Mouse (Mus musculus) hindbrain, embryonic 10.5 days (tissue): ENCODE measurements around the gene Clec16a. TPM values are rescaled to one million over a fixed set of nuclear protein-coding genes. Genes with fewer than 3 reads are reported as not detected.
A peak's percentile ranks its signal among the peaks of the same experiment; 100 is the strongest.

ENCODE experiments used
- DNase-seq: peaks from one replicate; pipeline ENCODE4 v3.0.0-alpha.2; 2017; ENCODE audit warnings: low spot score
- H3K27ac ChIP-seq: fragments of 300-500 bp; sonication (generic); 2 replicates; pipeline ENCODE4 v1.5.1; 2016; ENCODE audit warnings: mild to moderate bottlenecking, moderate library complexity
- H3K27me3 ChIP-seq: fragments of 300-500 bp; sonication (generic); 2 replicates; pipeline ENCODE4 v1.6.1; 2016; ENCODE audit warnings: mild to moderate bottlenecking; ENCODE audit not compliant: poor library complexity, insufficient read depth, severe bottlenecking
- H3K36me3 ChIP-seq: fragments of 300-500 bp; sonication (generic); 2 replicates; pipeline ENCODE4 v1.6.1; 2016; ENCODE audit warnings: mild to moderate bottlenecking, moderate library complexity
- H3K4me1 ChIP-seq: fragments of 300-500 bp; sonication (generic); replicated peaks from 2 replicates; pipeline ENCODE4 v1.6.1; 2016; ENCODE audit warnings: mild to moderate bottlenecking
- H3K4me3 ChIP-seq: fragments of 300-500 bp; sonication (generic); 2 replicates; pipeline ENCODE4 v1.5.1; 2016; ENCODE audit warnings: mild to moderate bottlenecking, moderate library complexity
- H3K9me3 ChIP-seq: fragments of 300-500 bp; sonication (generic); 2 replicates; pipeline ENCODE4 v1.6.1; 2016; ENCODE audit warnings: mild to moderate bottlenecking, moderate library complexity
- WGBS: fragments of 180-500 bp; shearing (Covaris S2); methylation state at CpG from one replicate; pipeline ENCODE4 v1.1.7; 2016; 5-methylcytosine and 5-hydroxymethylcytosine counted together
- polyA plus RNA-seq: library from polyadenylated mRNA; unstranded; fragments of >200 nt; fragmentation: Nextera tagmentation; extraction: Ambion mirVana; gene quantifications from 2 replicates; pipeline ENCODE4 v1.2.1, GENCODE M21; 2016

Clec16a gene
- polyA plus RNA-seq, 1 experiment from 2014 or later, result 35.0 TPM

DNA sequence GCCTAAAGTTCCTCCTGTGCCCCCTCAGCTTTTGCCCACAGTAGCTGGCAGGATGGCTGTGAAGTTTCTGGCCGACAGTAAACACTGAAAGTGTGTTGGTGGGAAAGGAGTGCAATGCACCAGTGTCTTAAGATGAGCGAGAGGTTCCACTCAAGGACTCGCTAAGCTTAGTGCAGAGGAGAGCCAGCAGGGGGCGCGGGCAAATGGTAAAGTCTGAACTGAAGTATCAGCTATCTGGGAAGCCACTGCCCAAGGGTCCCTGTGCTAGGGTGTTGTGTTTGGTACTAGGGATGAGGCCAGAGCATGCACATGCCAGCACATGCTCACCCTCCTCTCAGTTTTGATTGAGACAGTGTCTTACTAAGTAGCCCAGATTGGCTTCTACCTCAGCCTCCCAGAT lies 94.9 kb downstream of the Clec16a start:
- Histone ChIP-seq H3K27ac (no peak overlapping the region), H3K27me3 (no peaks in the 10 kb centered on the region), H3K36me3 (no peaks in the 10 kb centered on the region), H3K4me1 (peaks cover 19% of the 10 kb centered on the region), H3K4me3 (no peak overlapping the region), H3K9me3 (no peaks in the 10 kb centered on the region)
- DNase-seq, result peak; percentile 82
- WGBS, result 8% methylated on average over 5 of the region's 5 CpGs

DNA sequence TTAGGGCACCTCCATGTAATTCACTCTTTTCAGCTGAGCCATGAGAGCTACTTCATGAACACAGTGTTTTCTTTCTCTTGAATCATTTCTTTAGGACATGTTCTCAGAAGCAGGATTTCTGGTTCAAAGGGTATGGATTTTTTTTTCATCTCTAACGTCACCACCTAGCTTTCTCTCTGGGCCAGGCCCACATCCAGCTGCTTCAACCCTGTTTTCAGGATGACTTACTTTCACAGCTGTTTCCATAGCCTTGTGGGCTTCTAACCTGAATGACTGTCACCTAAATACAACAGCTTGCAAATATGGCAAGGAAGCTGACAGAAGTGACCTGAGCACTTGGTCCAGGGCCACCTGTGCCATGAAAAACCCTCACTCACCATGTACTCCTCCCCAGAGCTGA lies 96.0 kb downstream of the Clec16a start:
- H3K27ac ChIP-seq, result no peak overlapping the region
- H3K4me1 ChIP-seq, result peaks cover 19% of the 10 kb centered on the region
- H3K9me3 ChIP-seq, result no peaks in the 10 kb centered on the region
- no peak for DNase-seq
- H3K27me3 ChIP-seq, result no peaks in the 10 kb centered on the region
- no peaks in the 10 kb centered on the region for H3K36me3 ChIP-seq
- no peak overlapping the region for H3K4me3 ChIP-seq
- 74% methylated on average over 1 of the region's 1 CpGs for WGBS

DNA sequence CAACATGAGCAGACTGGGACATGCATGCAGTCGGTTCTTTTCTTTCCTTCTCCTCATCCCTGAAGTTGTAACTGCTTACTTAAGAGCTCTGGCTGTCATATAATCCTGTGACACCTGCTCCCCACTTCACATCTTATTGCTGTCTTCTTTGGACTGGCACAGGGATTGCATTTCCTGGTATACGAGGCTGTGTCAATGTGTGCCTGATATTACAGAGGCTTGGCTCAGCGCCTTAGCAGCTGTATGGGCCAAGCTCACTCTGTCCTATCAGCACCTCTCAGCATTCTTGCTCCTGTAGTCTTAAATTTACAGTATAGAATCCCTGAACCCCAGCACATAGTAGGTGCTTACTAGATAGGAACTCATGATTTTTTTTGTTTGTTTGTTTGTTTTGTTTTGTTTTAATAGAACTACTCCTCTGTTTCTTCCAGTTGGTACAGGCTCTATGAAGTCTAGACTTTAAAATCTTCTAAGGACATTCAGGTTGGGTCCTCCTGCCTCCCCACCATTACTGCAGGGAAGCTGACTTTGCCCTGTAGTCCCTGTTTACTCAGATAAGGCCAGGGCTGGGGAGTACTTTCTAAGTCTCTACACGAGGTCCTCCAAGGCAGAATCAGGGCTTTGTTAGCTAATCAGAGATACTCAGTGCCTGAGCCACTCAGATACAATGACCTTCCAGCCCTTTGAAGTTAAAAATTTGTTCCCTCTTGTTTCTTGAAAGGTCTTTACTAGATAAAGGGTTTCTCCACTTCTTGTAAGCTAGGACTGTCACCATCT lies 97.9 kb downstream of the Clec16a start:
- no peak for DNase-seq
- H3K36me3 ChIP-seq, result no peaks in the 10 kb centered on the region
- H3K27me3 ChIP-seq, result no peaks in the 10 kb centered on the region
- peaks cover 15% of the 10 kb centered on the region for H3K4me1 ChIP-seq
- no peaks in the 10 kb centered on the region for H3K9me3 ChIP-seq
- H3K4me3 ChIP-seq, result no peak overlapping the region
- H3K27ac ChIP-seq, result no peak overlapping the region
- 64% methylated on average over 4 of the region's 4 CpGs for WGBS

DNA sequence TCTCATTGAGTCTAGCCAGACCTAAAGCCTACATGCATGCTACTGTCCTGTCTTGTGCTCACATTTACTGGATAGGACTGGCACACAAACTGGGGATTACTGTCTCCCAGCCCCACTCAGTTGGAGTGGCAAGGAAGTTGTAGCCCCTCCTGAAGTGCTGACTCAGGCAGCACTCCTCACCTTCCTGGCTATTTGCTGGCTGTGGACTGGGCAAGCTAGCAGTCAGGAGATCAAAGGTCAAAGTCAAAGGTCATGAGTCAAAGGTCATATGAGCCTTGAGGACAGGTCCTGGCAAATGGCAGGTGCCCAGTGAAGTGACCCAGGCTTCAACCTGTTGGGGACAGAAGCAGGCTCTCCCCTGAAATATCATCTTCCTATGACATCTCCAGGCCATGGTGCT lies 99.1 kb downstream of the Clec16a start:
- H3K27ac ChIP-seq, result no peak overlapping the region
- H3K4me1 ChIP-seq, result peaks cover 17% of the 10 kb centered on the region
- no peak for DNase-seq

DNA sequence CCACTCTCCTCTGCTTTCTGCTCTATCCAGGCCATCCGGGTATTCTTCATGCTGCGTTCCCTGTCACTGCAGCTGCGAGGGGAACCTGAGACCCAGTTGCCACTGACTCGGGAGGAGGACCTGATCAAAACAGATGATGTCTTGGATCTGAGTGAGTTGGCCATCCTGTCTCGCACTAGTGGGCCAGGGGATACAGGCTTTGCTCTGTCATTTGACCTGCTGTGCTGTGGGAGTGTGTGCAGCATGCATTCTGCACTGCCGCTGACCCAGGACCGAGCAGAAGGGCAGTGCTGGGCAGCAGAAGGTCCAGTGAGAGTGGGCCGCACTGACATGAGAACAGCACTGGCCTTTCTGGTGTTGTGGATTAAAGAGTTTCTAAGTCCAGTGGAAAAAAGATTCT lies 99.6 kb downstream of the Clec16a start:
- no peak for DNase-seq
- Histone ChIP-seq H3K4me3 (no peak overlapping the region), H3K36me3 (no peaks in the 10 kb centered on the region), H3K27ac (no peak overlapping the region), H3K27me3 (no peaks in the 10 kb centered on the region), H3K4me1 (peaks cover 12% of the 10 kb centered on the region), H3K9me3 (no peaks in the 10 kb centered on the region)
- 81% methylated on average over 8 of the region's 8 CpGs for WGBS

More for the DNA sequence above, 99.1 kb downstream of the Clec16a start:
- Histone ChIP-seq H3K9me3 (no peaks in the 10 kb centered on the region), H3K27me3 (no peaks in the 10 kb centered on the region), H3K36me3 (no peaks in the 10 kb centered on the region), H3K4me3 (no peak overlapping the region)

DNA sequence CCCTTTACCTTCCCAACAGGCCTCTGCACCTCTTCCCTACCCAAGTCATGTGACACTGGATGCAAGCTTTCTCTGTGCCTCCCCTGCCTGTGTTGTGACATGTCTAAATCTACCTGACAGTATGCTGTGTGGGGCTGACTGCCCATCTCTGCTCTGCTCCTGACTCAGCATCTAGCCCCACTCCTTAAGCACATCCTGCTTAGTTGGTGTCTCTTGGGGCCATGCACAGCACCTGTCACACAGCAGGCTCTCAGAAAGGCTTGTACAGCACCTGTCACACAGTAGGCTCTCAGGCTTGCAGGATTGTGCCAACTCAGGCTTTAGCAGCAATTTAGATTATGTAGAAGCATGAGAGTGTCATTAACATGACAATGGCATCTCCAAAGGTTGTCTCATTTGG lies 106.7 kb downstream of the Clec16a start:
- no peak for DNase-seq
- no peak overlapping the region for H3K4me3 ChIP-seq
- H3K9me3 ChIP-seq, result no peaks in the 10 kb centered on the region
- H3K27ac ChIP-seq, result no peak overlapping the region
- no peaks in the 10 kb centered on the region for H3K36me3 ChIP-seq
- H3K4me1 ChIP-seq, result peaks cover 22% of the 10 kb centered on the region
- H3K27me3 ChIP-seq, result no peaks in the 10 kb centered on the region

DNA sequence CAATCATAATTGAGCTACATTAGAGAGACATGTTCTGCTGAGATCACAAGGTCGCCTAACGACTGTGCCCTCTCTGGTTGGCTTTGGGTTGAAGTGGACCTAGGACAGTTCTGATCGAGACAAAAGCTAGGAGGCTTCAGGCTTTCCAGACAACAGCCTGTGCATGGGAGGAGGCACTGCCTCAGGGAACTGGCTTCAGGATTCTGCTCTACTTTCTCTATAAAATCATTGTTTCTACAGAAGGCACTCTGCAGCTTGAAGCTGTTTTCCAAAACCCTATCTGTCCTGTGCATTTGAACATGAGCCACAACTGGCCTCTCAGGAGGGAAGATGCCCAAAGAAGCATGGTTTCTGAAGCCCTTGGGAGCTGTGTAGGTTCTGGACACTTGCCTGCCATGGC lies 107.8 kb downstream of the Clec16a start:
- no peak overlapping the region for H3K27ac ChIP-seq
- no peaks in the 10 kb centered on the region for H3K9me3 ChIP-seq
- H3K36me3 ChIP-seq, result no peaks in the 10 kb centered on the region
- H3K4me1 ChIP-seq, result peaks cover 31% of the 10 kb centered on the region
- WGBS, result 83% methylated on average over 3 of the region's 3 CpGs
- no peak for DNase-seq
- no peak overlapping the region for H3K4me3 ChIP-seq
- no peaks in the 10 kb centered on the region for H3K27me3 ChIP-seq

DNA sequence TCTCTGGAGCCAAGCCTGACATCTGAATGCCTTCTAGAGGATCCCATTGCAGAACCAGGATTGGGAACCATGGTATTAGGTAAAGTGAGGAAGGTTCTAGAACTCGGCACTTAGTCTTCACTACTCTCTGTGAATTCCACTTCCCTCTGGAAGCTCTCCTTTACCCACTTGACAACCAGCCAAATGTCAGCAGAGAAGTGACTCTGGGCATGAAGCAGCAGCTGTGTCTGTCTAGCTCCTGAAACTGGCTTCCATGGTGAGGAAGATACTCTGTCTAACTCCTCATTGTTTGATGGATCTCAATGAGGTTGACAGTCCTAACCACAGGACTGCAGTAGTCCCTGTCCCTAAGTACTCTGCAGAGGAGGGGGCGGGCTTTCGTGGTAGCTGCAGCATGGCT lies 110.1 kb downstream of the Clec16a start:
- Histone ChIP-seq H3K9me3 (no peaks in the 10 kb centered on the region), H3K36me3 (no peaks in the 10 kb centered on the region), H3K4me1 (peaks cover 25% of the 10 kb centered on the region), H3K27ac (no peak overlapping the region), H3K4me3 (no peak overlapping the region), H3K27me3 (no peaks in the 10 kb centered on the region)
- no peak for DNase-seq
- 87% methylated on average over 3 of the region's 3 CpGs for WGBS

DNA sequence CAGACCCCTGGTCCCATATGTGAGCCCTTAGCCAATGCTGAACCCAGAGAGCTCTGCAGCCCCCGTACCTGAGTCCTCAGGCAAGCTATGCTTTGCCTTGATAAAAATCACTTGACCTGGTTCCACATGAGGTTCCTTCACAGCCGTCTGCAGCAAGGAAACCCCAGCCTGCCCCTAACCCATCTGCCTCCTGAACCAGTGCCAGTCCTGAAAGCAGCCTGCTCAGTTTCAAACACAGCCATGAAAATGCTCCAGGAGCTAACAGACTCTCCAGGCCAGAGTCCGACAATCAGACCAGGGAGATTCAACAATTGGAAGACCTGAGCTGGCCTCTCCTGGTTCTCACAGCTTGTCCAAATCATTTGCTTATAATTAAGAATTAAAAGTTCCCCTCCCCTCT lies 110.8 kb downstream of the Clec16a start:
- Histone ChIP-seq H3K27ac (no peak overlapping the region), H3K36me3 (no peaks in the 10 kb centered on the region), H3K4me1 (peaks cover 25% of the 10 kb centered on the region), H3K9me3 (no peaks in the 10 kb centered on the region), H3K27me3 (no peaks in the 10 kb centered on the region), H3K4me3 (no peak overlapping the region)
- 74% methylated on average over 3 of the region's 3 CpGs for WGBS
- DNase-seq, result no peak

DNA sequence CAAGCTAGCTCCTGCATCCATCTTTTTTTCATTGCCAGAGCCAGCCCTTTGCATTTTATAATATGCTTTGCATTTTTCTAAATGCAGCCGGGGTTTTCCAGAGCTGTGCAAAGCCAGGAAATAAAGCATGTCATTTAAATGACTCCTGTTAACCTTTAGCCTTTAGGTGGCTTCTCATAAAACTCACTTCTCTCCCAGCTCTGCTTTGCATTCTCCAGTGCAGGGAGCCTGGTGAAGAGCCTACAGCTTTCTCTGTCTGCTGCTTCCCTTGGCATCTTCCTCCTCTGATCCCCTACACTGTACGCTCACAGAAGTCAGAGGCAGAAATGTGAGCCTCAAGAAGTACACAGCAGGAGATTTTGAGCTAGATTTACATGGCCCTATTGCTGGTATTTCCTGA lies 111.3 kb downstream of the Clec16a start:
- Histone ChIP-seq H3K27ac (peak overlapping the region; percentile 53; the same call in 1 of the 2 replicates), H3K27me3 (no peaks in the 10 kb centered on the region), H3K4me1 (peaks cover 25% of the 10 kb centered on the region), H3K36me3 (no peaks in the 10 kb centered on the region), H3K9me3 (no peaks in the 10 kb centered on the region), H3K4me3 (no peak overlapping the region)
- WGBS, result 61% methylated on average over 2 of the region's 2 CpGs
- DNase-seq, result no peak

DNA sequence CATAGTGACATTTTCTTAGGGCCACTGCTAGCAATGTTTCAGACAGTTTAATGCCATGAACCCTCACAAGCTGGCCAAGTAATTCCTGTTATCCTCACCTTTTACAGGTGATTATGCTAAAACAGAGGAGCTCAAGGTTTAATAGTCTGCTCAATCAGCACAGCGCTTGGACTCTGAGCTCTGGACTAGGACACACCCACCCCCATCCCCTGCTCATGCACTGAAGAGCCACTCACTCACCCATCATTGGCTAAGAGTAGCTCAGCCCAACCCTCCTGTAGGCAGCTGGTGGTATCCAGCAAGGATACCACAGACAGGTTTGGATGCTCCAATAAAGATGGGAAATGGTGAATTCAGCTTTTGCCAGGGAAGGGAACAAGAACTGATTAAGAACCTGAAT lies 111.8 kb downstream of the Clec16a start:
- Histone ChIP-seq H3K9me3 (no peaks in the 10 kb centered on the region), H3K27me3 (no peaks in the 10 kb centered on the region)

DNA sequence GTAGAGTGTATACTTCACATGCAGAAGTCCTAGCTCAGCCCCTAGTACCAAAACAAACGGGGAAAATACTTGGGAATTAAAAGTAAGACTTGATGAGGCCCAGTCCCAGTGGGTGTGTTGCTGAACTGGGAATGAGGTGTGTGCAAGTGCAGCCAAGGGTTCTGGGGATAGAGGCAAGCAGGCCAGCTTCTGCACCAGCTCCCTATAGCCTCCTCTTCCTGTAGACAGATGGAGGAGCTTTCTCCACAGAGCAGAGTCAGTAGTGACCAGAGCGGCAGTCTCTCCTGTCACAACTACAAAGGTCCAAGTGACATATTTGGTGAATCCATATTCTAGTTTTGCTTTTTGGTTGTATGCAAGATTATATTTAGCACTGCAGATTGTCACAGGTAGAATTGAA lies 114.1 kb downstream of the Clec16a start:
- Histone ChIP-seq H3K27me3 (no peaks in the 10 kb centered on the region), H3K4me1 (peaks cover 25% of the 10 kb centered on the region), H3K9me3 (no peaks in the 10 kb centered on the region), H3K36me3 (no peaks in the 10 kb centered on the region), H3K4me3 (no peak overlapping the region), H3K27ac (peak overlapping the region; percentile 50; the same call in 1 of the 2 replicates)
- WGBS, result 88% methylated on average over 2 of the region's 2 CpGs
- DNase-seq, result no peak

More for the DNA sequence above, 111.8 kb downstream of the Clec16a start:
- Histone ChIP-seq H3K36me3 (no peaks in the 10 kb centered on the region), H3K27ac (peak overlapping the region; percentile 53; the same call in 1 of the 2 replicates), H3K4me3 (no peak overlapping the region), H3K4me1 (peaks cover 25% of the 10 kb centered on the region)
- no peak for DNase-seq
- 75% methylated on average over 1 of the region's 1 CpGs for WGBS

DNA sequence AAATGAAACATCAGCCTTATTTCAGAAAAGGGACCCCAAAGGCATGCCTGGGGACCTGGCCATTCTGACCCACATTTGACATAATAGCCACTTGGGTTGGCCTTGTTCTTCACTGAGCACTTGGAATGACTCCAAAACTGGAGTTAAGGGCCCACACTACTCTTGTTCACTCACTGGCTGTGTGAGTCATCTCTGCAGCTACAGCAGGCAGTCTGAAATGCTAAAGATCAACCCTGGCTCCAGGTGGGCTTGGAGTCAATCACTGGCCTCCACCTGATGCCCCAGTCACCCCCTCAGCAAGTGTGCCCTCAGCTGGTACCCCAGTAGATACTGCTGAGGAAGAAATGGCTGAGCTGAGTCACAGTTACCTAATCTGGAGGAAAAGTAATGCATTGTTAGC lies 115.4 kb downstream of the Clec16a start:
- no peak overlapping the region for H3K4me3 ChIP-seq
- H3K27me3 ChIP-seq, result no peaks in the 10 kb centered on the region
- H3K4me1 ChIP-seq, result peaks cover 29% of the 10 kb centered on the region
- H3K9me3 ChIP-seq, result no peaks in the 10 kb centered on the region
- no peak for DNase-seq
- no peak overlapping the region for H3K27ac ChIP-seq
- H3K36me3 ChIP-seq, result no peaks in the 10 kb centered on the region

DNA sequence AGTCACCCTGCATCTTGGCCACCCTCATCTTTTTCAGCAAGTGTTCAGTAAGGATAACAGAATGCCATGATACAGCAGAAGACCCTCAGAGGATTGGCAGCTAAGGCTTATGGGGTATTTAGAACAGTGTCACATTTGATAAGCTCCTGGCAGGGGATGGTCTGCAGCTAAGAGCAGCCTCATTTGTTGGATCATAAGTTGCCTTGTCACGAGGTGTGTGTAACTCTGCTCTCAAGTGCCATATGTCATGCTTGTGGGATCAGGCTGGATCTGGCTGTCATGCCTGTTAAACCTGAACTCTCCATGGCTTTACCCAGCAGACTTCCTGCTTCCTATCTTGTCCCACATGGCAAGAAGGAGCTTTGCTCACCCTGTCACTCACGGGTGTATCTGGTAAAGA lies 116.2 kb downstream of the Clec16a start:
- no peaks in the 10 kb centered on the region for H3K27me3 ChIP-seq
- H3K4me3 ChIP-seq, result no peak overlapping the region
- no peaks in the 10 kb centered on the region for H3K36me3 ChIP-seq
- H3K4me1 ChIP-seq, result peaks cover 23% of the 10 kb centered on the region
- DNase-seq, result no peak
- no peak overlapping the region for H3K27ac ChIP-seq
- no peaks in the 10 kb centered on the region for H3K9me3 ChIP-seq
- 78% methylated on average over 2 of the region's 2 CpGs for WGBS
